Mouse (Mus musculus): ENCODE results near the gene Hdac4. TPM values are rescaled to one million over a fixed set of nuclear protein-coding genes. Genes with fewer than 3 reads are reported as not detected.

Hdac4 gene
- polyA plus RNA-seq, 1 experiment from 2014 or later = 23.9 TPM

GRCm38 (mm10) chr1:91880899-91881298, 314.6 kb downstream of the Hdac4 start:
- Histone ChIP-seq H3K4me3 (ENCODE audit: low read depth, low read length) (no peak overlapping the region), H3K9me3 (replicated peaks; ENCODE audit: control insufficient read depth, low read length) (no peaks in the 10 kb centered on the region; the same call in 1 of the 2 replicates)
- ATAC-seq (replicated peaks; ENCODE audit: insufficient number of reproducible peaks, low FRiP score, low TSS enrichment, low read depth) = no peak

GRCm38 (mm10) chr1:91880156-91880555, 315.3 kb downstream of the Hdac4 start:
- H3K4me3 ChIP-seq (ENCODE audit: low read depth, low read length) = no peak overlapping the region
- ATAC-seq (replicated peaks; ENCODE audit: insufficient number of reproducible peaks, low FRiP score, low TSS enrichment, low read depth) = no peak

More at GRCm38 (mm10) chr1:91880899-91881298, 314.6 kb downstream of the Hdac4 start:
- H3K27me3 ChIP-seq (ENCODE audit: control insufficient read depth, insufficient read depth, low read length) = no peaks in the 10 kb centered on the region
- H3K9ac ChIP-seq (replicated peaks; ENCODE audit: low read length) = no peak overlapping the region
- no peak for DNase-seq (ENCODE audit: low spot score)
- H3K36me3 ChIP-seq (replicated peaks; ENCODE audit: control insufficient read depth, insufficient read depth, low read depth, low read length) = no peaks in the 10 kb centered on the region
- WGBS = 81% methylated on average over 8 of the region's 8 CpGs
- H3K27ac ChIP-seq (replicated peaks; ENCODE audit: low read depth, low read length) = no peak overlapping the region
- no peak overlapping the region for H3K4me2 ChIP-seq (ENCODE audit: low read depth, low read length)
- H3K4me1 ChIP-seq (ENCODE audit: control insufficient read depth, insufficient read depth, low read length) = no peaks in the 10 kb centered on the region

More at GRCm38 (mm10) chr1:91880156-91880555, 315.3 kb downstream of the Hdac4 start:
- H3K27ac ChIP-seq (replicated peaks; ENCODE audit: low read depth, low read length) = no peak overlapping the region
- WGBS = 87% methylated on average over 12 of the region's 12 CpGs
- H3K4me1 ChIP-seq (ENCODE audit: control insufficient read depth, insufficient read depth, low read length) = no peaks in the 10 kb centered on the region
- no peaks in the 10 kb centered on the region for H3K27me3 ChIP-seq (ENCODE audit: control insufficient read depth, insufficient read depth, low read length)
- no peak overlapping the region for H3K9ac ChIP-seq (replicated peaks; ENCODE audit: low read length)
- H3K9me3 ChIP-seq (replicated peaks; ENCODE audit: control insufficient read depth, low read length) = no peaks in the 10 kb centered on the region; the same call in 1 of the 2 replicates
- no peak for DNase-seq (ENCODE audit: low spot score)
- no peaks in the 10 kb centered on the region for H3K36me3 ChIP-seq (replicated peaks; ENCODE audit: control insufficient read depth, insufficient read depth, low read depth, low read length)
- no peak overlapping the region for H3K4me2 ChIP-seq (ENCODE audit: low read depth, low read length)

All from embryonic facial prominence, embryonic 11.5 days (tissue).